Mouse (Mus musculus) regulatory T cell (primary cell): ENCODE measurements around the gene Hist1h3f.

Source experiments
- in situ Hi-C: fragments of 300-600 bp; cut with MboI, MseI; formaldehyde crosslinking; loops from one replicate; pipeline ENCODE4 v1.15.1; 2025; ENCODE audit warnings: high pct_unique_total_duplicates

Gene Hist1h3f

GRCm38 (mm10) chr13:23555839-23556416, 12.1 kb downstream of the Hist1h3f start:
- in situ Hi-C loops, result loop anchor here (25.0 kb wide), 2 partner anchors 1056 to 1744 kb away; partner anchors contain the start of genes Hist1h2ao, Hist1h2bq and Hist1h4m

- in situ Hi-C loops, result loop anchor here (25.0 kb wide), 2 partner anchors 1055 to 1745 kb away; partner anchors contain the start of genes Hist1h2ao, Hist1h2bq and Hist1h4m
These were observed 13.1 kb downstream of the Hist1h3f start for GRCm38 (mm10) chr13:23556906-23557305.

GRCm38 (mm10) chr13:23560699-23561098, 16.8 kb downstream of the Hist1h3f start:
- in situ Hi-C loops, result loop anchor here (25.0 kb wide), 2 partner anchors 1052 to 1748 kb away; partner anchors contain the start of genes Hist1h2ao, Hist1h2bq and Hist1h4m

DNA sequence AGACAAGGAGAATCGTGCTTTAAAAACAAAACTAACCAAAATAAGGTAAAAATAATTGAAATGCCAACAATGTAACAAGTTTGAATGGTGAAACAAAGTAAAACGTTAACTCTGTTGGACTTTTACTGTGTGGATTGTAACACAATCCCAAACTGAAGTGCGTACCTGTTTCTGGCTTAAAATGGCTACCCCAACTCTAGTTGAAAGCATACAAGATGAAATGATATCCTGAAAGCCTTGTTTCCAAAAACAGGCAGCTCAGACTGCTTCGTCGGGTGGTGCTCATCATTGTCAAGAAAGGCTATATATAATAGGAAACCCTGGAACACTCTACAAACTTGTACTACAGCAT, 17.7 kb downstream of the Hist1h3f start:
- in situ Hi-C loops, result loop anchor here (25.0 kb wide), 2 partner anchors 1051 to 1749 kb away; partner anchors contain the start of genes Hist1h2ao, Hist1h2bq and Hist1h4m

DNA sequence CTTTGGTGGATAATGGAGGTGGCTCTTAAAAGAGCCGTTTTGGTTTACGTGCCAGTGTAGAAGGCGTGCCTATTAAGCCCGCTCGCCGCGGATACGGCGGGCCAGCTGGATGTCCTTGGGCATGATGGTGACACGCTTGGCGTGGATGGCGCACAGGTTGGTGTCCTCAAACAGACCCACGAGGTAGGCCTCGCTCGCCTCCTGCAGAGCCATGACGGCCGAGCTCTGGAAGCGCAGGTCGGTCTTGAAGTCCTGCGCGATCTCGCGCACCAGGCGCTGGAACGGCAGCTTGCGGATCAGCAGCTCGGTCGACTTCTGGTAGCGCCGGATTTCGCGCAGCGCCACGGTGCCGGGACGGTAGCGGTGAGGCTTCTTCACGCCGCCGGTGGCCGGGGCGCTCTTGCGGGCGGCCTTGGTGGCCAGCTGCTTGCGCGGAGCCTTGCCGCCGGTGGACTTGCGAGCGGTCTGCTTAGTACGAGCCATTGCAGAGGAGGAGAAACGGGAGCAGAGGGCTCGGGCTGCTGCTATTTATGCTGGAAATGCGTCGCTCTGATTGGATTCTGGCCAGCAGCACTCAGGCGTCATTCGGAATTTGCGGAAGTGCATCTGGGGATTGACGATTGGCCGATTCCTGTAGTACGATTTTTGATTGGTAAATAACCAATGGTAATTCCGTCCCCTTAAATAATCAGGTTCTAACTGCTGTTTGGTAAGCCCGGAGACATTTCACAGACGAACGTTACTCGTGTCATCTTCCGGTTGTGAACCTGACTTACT, 18.2 kb downstream of the Hist1h3f start, which contains the start of gene Hist1h3e:
Gene Hist1h3e, minus strand, starts transcription at position 487 of the 777 bp plus-strand sequence.
- in situ Hi-C loops, result loop anchor here (25.0 kb wide), 2 partner anchors 1050 to 1750 kb away; partner anchors contain the start of genes Hist1h2ao, Hist1h2bq and Hist1h4m

GRCm38 (mm10) chr13:23562699-23563462, 19.0 kb downstream of the Hist1h3f start:
- in situ Hi-C loops, result loop anchor here (25.0 kb wide), 2 partner anchors 1049 to 1751 kb away; partner anchors contain the start of genes Hist1h2ao, Hist1h2bq and Hist1h4m

DNA sequence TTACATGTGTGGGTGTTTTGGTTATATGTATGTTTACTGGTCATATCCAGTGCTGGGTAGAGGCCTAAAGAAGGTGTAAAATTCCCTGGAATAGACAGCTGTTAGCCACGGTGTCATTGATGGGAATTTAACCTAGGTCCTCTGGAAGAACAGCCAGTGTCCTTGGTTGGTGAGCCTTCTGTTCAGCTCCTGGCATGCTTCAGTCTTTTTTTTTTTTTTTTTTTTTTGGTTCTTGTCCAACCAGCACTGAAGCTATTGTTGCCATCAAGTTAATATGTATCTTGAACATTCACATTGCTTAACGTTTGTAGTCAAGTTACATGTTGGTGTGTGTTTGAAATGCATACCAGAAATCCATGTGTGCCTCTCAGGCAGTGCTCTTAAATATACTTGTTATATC, 20.6 kb downstream of the Hist1h3f start:
- in situ Hi-C loops, result loop anchor here (25.0 kb wide), 2 partner anchors 1048 to 1752 kb away; partner anchors contain the start of genes Hist1h2ao, Hist1h2bq and Hist1h4m

- in situ Hi-C loops, result loop anchor here (5.0 to 25.0 kb wide), 4 partner anchors 112 to 1848 kb away; partner anchors contain the start of genes Hist1h2ac, Hist1h2ao, Hist1h2bc and Hist1h2bm
These were observed 26.6 kb downstream of the Hist1h3f start for GRCm38 (mm10) chr13:23570261-23571021.

DNA sequence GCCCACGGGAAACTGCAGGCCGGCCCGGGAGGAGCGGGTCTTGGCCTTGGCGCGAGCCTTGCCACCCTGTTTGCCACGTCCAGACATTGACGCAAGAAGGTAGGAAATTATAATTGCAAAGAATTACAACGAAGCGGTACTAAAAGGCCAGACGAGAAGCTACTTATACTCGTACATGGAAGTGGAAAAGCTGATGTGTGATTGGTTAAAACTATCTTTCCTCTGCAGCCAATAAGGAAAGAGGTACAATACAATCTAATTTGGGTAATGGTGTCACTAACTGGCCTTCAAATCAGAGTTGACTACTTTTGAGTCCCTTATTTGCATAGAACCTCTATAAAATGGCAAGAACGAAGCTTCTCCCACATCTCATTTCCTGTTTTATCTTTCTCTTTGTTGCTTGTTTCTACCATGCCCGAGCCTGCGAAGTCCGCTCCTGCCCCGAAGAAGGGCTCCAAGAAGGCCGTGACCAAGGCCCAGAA, 27.2 kb downstream of the Hist1h3f start, which contains the start of the genes Hist1h2ae and Hist1h2bg:
Gene Hist1h2ae, minus strand, starts transcription at position 199 of the 482 bp plus-strand sequence.
Gene Hist1h2bg, plus strand, starts transcription at position 375 of the 482 bp plus-strand sequence.
- in situ Hi-C loops, result loop anchor here (5.0 to 25.0 kb wide), 4 partner anchors 111 to 1849 kb away; partner anchors contain the start of genes Hist1h2ac, Hist1h2ao, Hist1h2bc and Hist1h2bm

- in situ Hi-C loops, result loop anchor here (5.0 to 25.0 kb wide), 4 partner anchors 111 to 1849 kb away; partner anchors contain the start of genes Hist1h2ac, Hist1h2ao, Hist1h2bc and Hist1h2bm
These were observed 27.8 kb downstream of the Hist1h3f start for GRCm38 (mm10) chr13:23571504-23572217.

DNA sequence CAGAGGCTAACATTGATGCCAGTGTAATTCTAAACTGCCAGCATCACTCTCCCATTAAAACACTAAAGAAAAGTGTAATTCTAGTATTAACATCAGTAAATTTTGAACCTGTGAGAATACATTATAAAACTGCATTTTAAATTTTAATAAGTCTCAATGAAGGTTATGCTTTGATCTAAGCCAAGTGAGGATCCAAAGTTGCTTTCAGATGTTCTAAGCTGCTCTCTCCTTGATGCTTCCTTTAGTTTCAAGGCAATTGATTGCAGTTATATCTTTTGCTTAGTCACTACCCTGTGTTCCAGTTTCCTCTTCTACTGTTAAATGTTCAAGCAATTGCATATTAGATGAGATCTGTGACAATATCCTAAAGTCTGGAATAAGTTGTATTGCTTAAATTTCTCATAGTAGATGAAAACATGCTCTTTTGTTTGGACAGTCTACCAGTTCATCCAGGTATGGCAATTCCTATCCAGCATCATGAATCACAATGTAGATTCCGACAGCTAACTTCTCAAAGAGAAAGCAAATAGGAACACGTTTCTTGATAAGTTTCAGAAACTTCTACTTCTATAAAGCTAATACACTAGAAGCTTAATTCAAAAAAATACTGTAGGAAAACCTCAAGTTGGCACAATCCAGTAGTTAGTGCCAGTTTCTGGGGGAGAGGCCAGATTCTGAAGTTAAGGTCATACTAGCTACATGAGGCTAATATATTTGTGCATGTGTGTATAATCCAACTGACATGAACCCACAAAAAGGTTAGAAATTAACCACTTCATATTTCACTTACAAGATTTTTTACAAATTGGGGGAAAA, 28.6 kb downstream of the Hist1h3f start:
- in situ Hi-C loops, result loop anchor here (5.0 to 25.0 kb wide), 4 partner anchors 110 to 1850 kb away; partner anchors contain the start of genes Hist1h2ac, Hist1h2ao, Hist1h2bc and Hist1h2bm

DNA sequence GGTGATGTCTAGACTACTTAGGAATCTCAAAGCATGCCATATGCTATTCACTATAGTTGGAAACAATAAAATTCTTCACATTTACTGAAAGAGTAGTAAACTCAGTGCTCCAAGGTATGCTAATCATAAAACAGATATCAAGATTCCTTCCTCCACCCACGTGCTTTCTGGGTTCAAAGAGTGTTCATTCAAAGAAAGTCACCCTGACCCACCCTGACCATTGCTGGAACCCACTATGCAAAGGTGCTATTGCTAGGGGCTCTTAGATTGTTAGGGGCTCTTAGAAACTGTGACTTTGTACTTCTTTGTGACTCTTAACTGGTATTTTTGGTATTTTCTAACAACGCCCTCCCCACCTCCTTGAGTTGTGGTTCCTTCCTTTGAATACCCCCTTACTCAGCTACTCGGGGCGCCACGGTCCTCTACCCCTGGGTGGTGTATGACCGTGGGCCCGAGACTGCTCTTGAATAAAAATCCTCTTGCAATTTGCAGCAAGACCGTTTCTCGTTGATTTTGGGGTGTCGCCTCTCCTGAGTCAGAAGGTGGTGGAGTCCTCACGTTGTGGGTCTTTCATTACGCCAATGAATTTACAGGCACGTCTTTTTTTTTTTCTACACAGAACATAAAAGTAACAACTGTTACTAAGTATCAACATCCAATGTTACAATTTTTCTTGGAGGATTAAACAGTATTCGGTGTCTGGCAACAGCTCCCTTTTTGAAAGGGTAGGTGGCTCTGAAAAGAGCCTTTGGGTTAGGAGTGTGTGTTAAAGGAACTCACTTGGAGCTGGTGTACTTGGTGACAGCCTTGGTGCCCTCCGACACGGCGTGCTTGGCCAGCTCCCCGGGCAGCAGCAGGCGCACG, 29.4 kb downstream of the Hist1h3f start:
- in situ Hi-C loops, result loop anchor here (5.0 to 25.0 kb wide), 4 partner anchors 109 to 1851 kb away; partner anchors contain the start of genes Hist1h2ac, Hist1h2ao, Hist1h2bc and Hist1h2bm

DNA sequence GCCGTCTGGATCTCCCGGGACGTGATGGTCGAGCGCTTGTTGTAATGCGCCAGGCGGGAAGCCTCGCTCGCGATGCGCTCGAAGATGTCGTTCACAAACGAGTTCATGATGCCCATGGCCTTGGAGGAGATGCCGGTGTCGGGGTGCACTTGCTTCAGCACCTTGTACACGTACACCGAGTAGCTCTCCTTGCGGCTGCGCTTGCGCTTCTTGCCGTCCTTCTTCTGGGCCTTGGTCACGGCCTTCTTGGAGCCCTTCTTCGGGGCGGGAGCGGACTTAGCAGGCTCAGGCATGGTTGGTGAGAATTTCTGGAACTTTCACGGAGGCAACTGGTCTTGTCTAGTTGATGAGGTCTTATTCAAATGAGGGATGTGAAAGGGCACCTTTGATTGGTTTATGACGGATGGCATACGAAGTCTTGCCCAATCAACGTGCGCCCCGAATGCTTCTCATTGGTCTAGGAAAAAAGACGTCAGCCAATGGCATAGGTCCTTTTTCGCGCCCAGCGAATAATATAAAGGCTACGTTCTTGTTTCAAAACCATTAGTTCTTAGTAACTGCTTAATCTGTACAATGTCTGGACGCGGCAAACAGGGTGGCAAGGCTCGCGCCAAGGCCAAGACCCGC, 30.2 kb downstream of the Hist1h3f start, which contains the start of the genes Hist1h2bf and Hist1h2ad:
Gene Hist1h2bf, minus strand, starts transcription at position 299 of the 627 bp plus-strand sequence.
Gene Hist1h2ad, plus strand, starts transcription at position 484 of the 627 bp plus-strand sequence.
- in situ Hi-C loops, result loop anchor here (5.0 to 25.0 kb wide), 4 partner anchors 108 to 1852 kb away; partner anchors contain the start of genes Hist1h2ac, Hist1h2ao, Hist1h2bc and Hist1h2bm

- in situ Hi-C loops, result loop anchor here (5.0 to 25.0 kb wide), 4 partner anchors 108 to 1852 kb away; partner anchors contain the start of genes Hist1h2ac, Hist1h2ao, Hist1h2bc and Hist1h2bm
These were observed 30.8 kb downstream of the Hist1h3f start for GRCm38 (mm10) chr13:23574546-23575170.

- in situ Hi-C loops, result no loop called here
These were observed 31.5 kb downstream of the Hist1h3f start, which contains the start of gene Hist1h3d for GRCm38 (mm10) chr13:23575271-23575851. Gene Hist1h3d (plus strand): TSS chr13:23575763.
